Mouse (Mus musculus) hindbrain, embryonic 11.5 days (tissue): ENCODE results near the gene Hand1. TPM values are rescaled to one million over a fixed set of nuclear protein-coding genes. Genes with fewer than 3 reads are reported as not detected.

ENCODE experiments used
- ATAC-seq: fragments of 200-750 bp; cut with Nextera tagmentation; 2 replicates; pipeline ENCODE4 v1.8.0; 2017; ENCODE audit warnings: mild to moderate bottlenecking, moderate TSS enrichment, moderate library complexity; ENCODE audit not compliant: low FRiP score
- DNase-seq: peaks from one replicate; pipeline ENCODE4 v3.0.0-alpha.2; 2015; ENCODE audit warnings: low spot score
- H3K27ac ChIP-seq: fragments of 300-500 bp; sonication (generic); 2 replicates; pipeline ENCODE4 v1.5.1; 2014; ENCODE audit warnings: mild to moderate bottlenecking, low read depth, low read length
- H3K27me3 ChIP-seq: fragments of 300-500 bp; sonication (generic); 2 replicates; pipeline ENCODE4 v1.6.1; 2014; ENCODE audit warnings: mild to moderate bottlenecking, low read length, moderate library complexity, mixed read lengths; ENCODE audit not compliant: control insufficient read depth, insufficient read depth
- H3K36me3 ChIP-seq: fragments of 300-500 bp; sonication (generic); 2 replicates; pipeline ENCODE4 v1.6.1; 2014; ENCODE audit warnings: mild to moderate bottlenecking, low read length, moderate library complexity, mixed read lengths; ENCODE audit not compliant: control insufficient read depth, insufficient read depth
- H3K4me1 ChIP-seq: fragments of 300-500 bp; sonication (generic); replicated peaks from 2 replicates; pipeline ENCODE4 v1.6.1; 2014; ENCODE audit warnings: low read length, mixed read lengths; ENCODE audit not compliant: control insufficient read depth, insufficient read depth
- H3K4me2 ChIP-seq: fragments of 300-500 bp; sonication (generic); replicated peaks from 2 replicates; pipeline ENCODE4 v1.6.1; 2014; ENCODE audit warnings: mild to moderate bottlenecking, low read depth, low read length
- H3K4me3 ChIP-seq: fragments of 300-500 bp; sonication (generic); 2 replicates; pipeline ENCODE4 v1.5.1; 2014; ENCODE audit warnings: low read depth, low read length
- H3K9ac ChIP-seq: fragments of 300-500 bp; sonication (generic); 2 replicates; pipeline ENCODE4 v1.6.1; 2014; ENCODE audit warnings: low read depth, low read length
- H3K9me3 ChIP-seq: fragments of 300-500 bp; sonication (generic); 2 replicates; pipeline ENCODE4 v1.6.1; 2016; ENCODE audit warnings: low read length; ENCODE audit not compliant: control insufficient read depth
- WGBS: fragments of 180-500 bp; shearing (Covaris S2); extraction: QIAGEN DNeasy Blood & Tissue Kit; methylation state at CpG from one replicate; pipeline ENCODE4 v1.1.7; 2014; 5-methylcytosine and 5-hydroxymethylcytosine counted together
- polyA plus RNA-seq: library from polyadenylated mRNA; unstranded; fragments of >200 nt; fragmentation: Nextera tagmentation; extraction: Ambion mirVana; gene quantifications from 2 replicates; pipeline ENCODE4 v1.2.1, GENCODE M21; 2014

Gene Hand1
- polyA plus RNA-seq, 1 experiment from 2014 or later, result not detected

DNA sequence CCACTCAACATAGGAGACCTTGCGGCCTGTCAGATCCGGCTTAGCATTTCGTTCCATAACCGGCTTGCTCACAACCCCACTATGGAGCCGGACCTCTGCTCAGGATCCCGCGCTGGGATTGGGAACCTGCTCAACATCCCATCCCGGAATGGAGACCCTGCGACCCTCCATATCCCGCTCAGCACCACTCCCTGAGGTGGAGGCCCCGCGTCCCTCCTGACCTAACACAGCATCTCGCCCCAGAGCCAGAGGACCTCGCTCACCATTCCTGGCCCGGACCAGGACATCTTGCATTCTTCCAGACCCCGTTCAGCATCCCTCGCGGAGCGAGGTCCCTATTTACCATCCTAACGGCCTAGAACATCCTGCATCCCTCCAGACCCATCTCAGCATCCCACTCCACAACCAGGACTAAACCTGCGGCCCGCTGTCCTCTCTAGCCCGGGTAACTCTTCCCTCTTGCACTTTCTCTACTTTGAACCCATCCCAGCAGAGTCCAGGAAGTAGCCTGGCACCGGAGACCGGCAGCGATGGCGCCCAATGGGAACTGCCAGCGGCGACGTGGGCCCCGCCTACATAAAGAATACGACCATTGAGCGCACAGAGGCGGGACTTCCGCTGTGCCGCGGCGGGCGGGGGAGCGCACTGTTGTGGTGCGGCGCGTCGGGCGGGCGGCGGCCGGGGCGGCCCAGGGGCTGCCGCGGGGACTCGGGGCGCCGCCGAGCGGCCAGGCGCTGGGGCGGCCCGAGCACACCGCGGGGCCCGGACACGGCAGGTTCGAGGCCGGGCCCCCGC, 31.4 kb downstream of the Hand1 start, which contains the start of gene Sap30l:
Gene Sap30l (plus strand): TSS at position 667 of the 795 bp plus-strand sequence.
- Histone ChIP-seq H3K27me3 (no peaks in the 10 kb centered on the region), H3K9me3 (no peaks in the 10 kb centered on the region), H3K4me2 (peak within 1 kb of the TSS; percentile 98), H3K4me1 (peaks cover 7% of the 10 kb centered on the region; the same call in 1 of the 2 replicates), H3K9ac (peak within 1 kb of the TSS; percentile 91), H3K36me3 (no peaks in the 10 kb centered on the region), H3K4me3 (peak within 1 kb of the TSS; percentile 98), H3K27ac (peak within 1 kb of the TSS; percentile 58)
- WGBS, result under 1% methylated on average over 59 of the region's 66 CpGs
- DNase-seq (peak; percentile 97), ATAC-seq (peak; percentile 96)

- Histone ChIP-seq H3K4me1 (peaks cover 7% of the 10 kb centered on the region; the same call in 1 of the 2 replicates), H3K36me3 (no peaks in the 10 kb centered on the region), H3K27ac (peak overlapping the region; percentile 58; the same call in 1 of the 2 replicates), H3K9me3 (no peaks in the 10 kb centered on the region), H3K9ac (peak overlapping the region; percentile 76), H3K4me3 (peak overlapping the region; percentile 98), H3K4me2 (peak overlapping the region; percentile 98), H3K27me3 (no peaks in the 10 kb centered on the region)
- ATAC-seq (no peak), DNase-seq (no peak)
- WGBS, result 16% methylated on average over 22 of the region's 22 CpGs
Observed at GRCm38 (mm10) chr11:57800266-57800951, 32.2 kb downstream of the Hand1 start.

DNA sequence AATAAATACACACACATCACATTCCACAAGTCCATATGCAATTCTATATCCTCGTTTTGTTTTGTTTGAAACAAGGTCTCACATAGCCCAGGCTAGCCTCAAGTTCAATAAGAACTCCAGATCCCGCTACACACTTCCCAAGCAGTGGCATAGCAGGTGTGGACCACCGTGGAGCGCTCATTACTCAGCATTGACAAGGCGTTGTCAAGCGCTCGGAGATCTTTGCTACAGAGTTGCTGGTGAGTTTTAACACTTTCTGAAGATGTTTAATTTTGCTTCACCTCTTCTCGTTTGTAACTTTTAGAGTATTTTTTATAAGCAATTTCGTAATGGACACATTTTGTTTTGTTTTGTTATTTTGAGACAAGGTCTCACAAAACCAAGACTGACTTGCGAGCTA, 33.2 kb downstream of the Hand1 start:
- no peak overlapping the region for H3K4me2 ChIP-seq
- no peaks in the 10 kb centered on the region for H3K27me3 ChIP-seq
- H3K4me1 ChIP-seq, result peaks cover 7% of the 10 kb centered on the region; the same call in 1 of the 2 replicates
- H3K36me3 ChIP-seq, result no peaks in the 10 kb centered on the region
- 84% methylated on average over 10 of the region's 10 CpGs for WGBS
- H3K9ac ChIP-seq, result no peak overlapping the region
- H3K27ac ChIP-seq, result no peak overlapping the region
- ATAC-seq (no peak), DNase-seq (no peak)
- H3K4me3 ChIP-seq, result no peak overlapping the region
- H3K9me3 ChIP-seq, result no peaks in the 10 kb centered on the region

GRCm38 (mm10) chr11:57797828-57798227, 34.8 kb downstream of the Hand1 start:
- Histone ChIP-seq H3K9me3 (no peaks in the 10 kb centered on the region), H3K27ac (no peak overlapping the region), H3K36me3 (no peaks in the 10 kb centered on the region), H3K4me1 (peaks cover 7% of the 10 kb centered on the region; the same call in 1 of the 2 replicates), H3K4me2 (no peak overlapping the region), H3K27me3 (no peaks in the 10 kb centered on the region), H3K9ac (no peak overlapping the region), H3K4me3 (no peak overlapping the region)
- ATAC-seq (no peak), DNase-seq (no peak)
- WGBS, result 79% methylated on average over 9 of the region's 9 CpGs

DNA sequence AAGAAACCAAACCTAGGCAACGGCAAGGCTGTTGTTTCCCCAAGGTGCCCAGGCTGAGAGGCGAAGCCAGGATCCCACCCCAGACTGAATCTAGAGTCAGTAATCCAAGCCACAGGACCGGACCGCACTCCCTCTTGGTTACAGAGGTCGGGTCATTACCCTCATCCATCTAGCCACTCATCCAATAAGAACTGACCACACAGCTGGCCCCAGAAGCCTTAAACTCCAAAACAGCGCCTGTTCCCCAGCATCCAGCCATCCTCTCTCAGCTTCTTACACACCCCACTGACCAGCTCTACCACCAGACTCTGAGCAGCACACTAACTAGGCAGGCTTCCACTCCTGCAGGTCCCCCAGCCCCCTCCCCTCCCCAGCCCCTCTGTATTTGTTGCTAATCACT, 37.5 kb downstream of the Hand1 start:
- no peak overlapping the region for H3K4me3 ChIP-seq
- no peak for ATAC-seq
- no peaks in the 10 kb centered on the region for H3K27me3 ChIP-seq
- no peak overlapping the region for H3K27ac ChIP-seq
- no peak for DNase-seq
- H3K4me1 ChIP-seq, result 0 out of 2 replicates have a peak, but pooled peaks cover 1% of the 10 kb centered on the region
- H3K9ac ChIP-seq, result no peak overlapping the region
- H3K9me3 ChIP-seq, result no peaks in the 10 kb centered on the region
- 44% methylated on average over 6 of the region's 6 CpGs for WGBS
- H3K4me2 ChIP-seq, result no peak overlapping the region
- no peaks in the 10 kb centered on the region for H3K36me3 ChIP-seq

GRCm38 (mm10) chr11:57790866-57791535, 41.6 kb downstream of the Hand1 start:
- Histone ChIP-seq H3K36me3 (no peaks in the 10 kb centered on the region), H3K9ac (no peak overlapping the region), H3K4me1 (peaks cover 8% of the 10 kb centered on the region), H3K4me2 (no peak overlapping the region), H3K4me3 (no peak overlapping the region), H3K9me3 (no peaks in the 10 kb centered on the region), H3K27me3 (no peaks in the 10 kb centered on the region), H3K27ac (no peak overlapping the region)
- 24% methylated on average over 21 of the region's 21 CpGs for WGBS
- no peak for DNase-seq
- ATAC-seq, result no peak

DNA sequence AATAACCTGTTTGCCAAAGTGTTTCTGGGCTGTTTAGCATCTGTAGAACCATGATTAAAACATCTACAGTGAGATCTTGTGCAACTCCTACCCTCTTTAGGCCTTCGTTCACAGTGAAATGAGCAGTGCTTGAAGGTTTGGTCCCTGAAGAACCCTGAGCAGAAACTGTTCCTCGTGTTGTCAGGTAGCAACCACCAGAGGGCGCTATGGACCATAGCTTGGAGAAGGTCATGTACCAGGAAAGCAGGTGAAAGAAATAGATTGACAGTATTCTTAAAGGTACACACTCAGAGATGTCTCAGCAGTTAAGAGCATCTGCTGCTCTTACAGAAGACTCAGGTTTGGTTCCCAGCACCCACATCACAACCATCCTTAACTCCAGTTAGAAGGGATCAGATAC, 44.7 kb downstream of the Hand1 start:
- ATAC-seq (no peak), DNase-seq (peak; percentile 52)
- Histone ChIP-seq H3K4me3 (no peak overlapping the region), H3K27ac (no peak overlapping the region), H3K36me3 (no peaks in the 10 kb centered on the region), H3K9ac (no peak overlapping the region), H3K4me2 (no peak overlapping the region), H3K9me3 (no peaks in the 10 kb centered on the region), H3K27me3 (no peaks in the 10 kb centered on the region), H3K4me1 (peaks cover 8% of the 10 kb centered on the region)
- WGBS, result 34% methylated on average over 3 of the region's 3 CpGs

DNA sequence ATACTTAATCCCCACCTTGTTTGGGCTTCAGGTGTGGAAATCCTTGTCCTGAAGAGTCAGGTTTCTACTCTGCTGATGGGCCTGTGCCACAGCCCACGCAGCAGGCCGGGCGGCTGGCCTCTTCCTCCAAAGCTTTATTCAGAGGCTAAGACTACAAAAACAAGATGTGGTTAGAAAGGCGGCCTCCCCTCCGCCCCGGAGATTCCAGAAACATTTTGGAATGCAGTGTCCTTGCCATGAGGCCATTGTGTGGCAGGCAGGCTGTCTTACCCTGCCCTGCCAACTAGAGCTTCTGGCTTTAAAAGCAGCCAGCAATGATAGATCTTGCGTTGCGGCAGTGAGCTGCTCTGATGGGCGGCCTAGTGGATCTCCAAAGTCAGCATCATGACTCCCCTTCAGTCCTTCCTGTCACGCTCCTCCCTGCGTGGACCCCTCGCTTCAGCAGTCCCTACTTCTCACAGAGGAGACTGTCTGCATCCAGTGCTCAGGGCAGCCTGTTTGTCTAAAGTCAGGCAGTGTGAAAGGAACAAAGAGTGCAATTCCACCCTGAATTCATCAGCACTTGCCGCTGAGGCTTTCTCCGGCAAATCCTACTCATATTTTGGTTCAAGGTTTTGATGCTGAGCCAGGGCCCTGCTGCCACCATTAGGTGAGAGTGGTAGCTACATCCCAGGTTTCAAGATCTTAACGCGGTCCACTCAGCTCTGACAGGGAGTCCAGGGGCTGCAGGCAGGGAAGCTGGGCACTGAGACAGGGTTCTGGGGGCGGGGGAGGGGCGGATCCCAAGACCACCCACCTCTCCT, 45.8 kb downstream of the Hand1 start:
- H3K9ac ChIP-seq, result peak overlapping the region; percentile 43
- no peak overlapping the region for H3K4me3 ChIP-seq
- no peaks in the 10 kb centered on the region for H3K27me3 ChIP-seq
- ATAC-seq (peak; percentile 54; the same call in 1 of the 2 replicates), DNase-seq (peak; percentile 55)
- WGBS, result 25% methylated on average over 18 of the region's 18 CpGs
- peaks cover 8% of the 10 kb centered on the region for H3K4me1 ChIP-seq
- no peaks in the 10 kb centered on the region for H3K36me3 ChIP-seq
- no peak overlapping the region for H3K27ac ChIP-seq
- no peak overlapping the region for H3K4me2 ChIP-seq
- no peaks in the 10 kb centered on the region for H3K9me3 ChIP-seq
